17 mouse cellular contexts compared by ENCODE assay signal in the genomic region with DNA sequence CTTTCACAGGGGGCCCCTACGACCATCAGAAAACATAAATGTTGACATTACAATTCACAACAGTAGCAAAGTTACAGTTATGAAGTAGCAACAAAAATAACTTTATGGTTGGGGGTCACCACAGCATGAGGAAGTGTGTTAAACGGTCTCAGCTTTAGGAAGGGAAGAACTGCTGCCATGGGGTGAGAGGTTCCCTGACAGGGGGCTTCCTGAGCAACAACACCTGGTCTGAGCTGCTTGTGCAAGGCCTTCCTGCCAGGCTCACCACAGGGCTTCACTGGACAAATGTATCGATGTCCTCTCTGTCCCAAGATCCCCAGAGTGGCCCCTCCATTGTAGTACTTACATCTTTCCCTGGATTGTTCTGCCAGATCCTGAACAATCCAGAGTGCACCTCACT.
DNase-seq lines count a peak whose midpoint lies in the region; ATAC-seq lines count a peak whose summit lies in the region.
"Had no signal": no experiment of that assay in that cellular context is flagged by ENCODE, and none has a peak within 500 bp of the region (broad histone marks: within the 10 kb centered on the region; RNA-seq: fewer than 3 reads in every experiment).

No protein-coding gene starts in this region.

- WGBS in forebrain, embryonic 13.5 days = 81% methylated on average over 3 of the region's 3 CpGs
- 76% methylated on average over 3 of the region's 3 CpGs for WGBS in forebrain, embryonic 11.5 days
- 25% methylated on average over 3 of the region's 3 CpGs for WGBS in lung, embryonic 16.5 days

- H3K9me3 ChIP-seq in forebrain, embryonic 13.5 days (replicated peaks) = no peaks in the 10 kb centered on the region
- no peaks in the 10 kb centered on the region for H3K9me3 ChIP-seq in forebrain, embryonic 11.5 days (ENCODE audit: control insufficient read depth, low read length)
- H3K9me3 ChIP-seq in lung, embryonic 16.5 days (ENCODE audit: control insufficient read depth, low read length) = no peaks in the 10 kb centered on the region
- H3K9me3 ChIP-seq: embryonic facial prominence, embryonic 15.5 days; heart, embryonic 15.5 days had no signal

- H3K9ac ChIP-seq in forebrain, embryonic 13.5 days = no peak overlapping the region
- H3K9ac ChIP-seq in forebrain, embryonic 11.5 days (ENCODE audit: low read length) = no peak overlapping the region
- H3K9ac ChIP-seq in lung, embryonic 16.5 days (ENCODE audit: low read length) = no peak overlapping the region
- H3K9ac ChIP-seq: embryonic facial prominence, embryonic 15.5 days; heart, embryonic 15.5 days; hindbrain, embryonic 12.5 days had no signal

- H3K4me3 ChIP-seq in forebrain, embryonic 13.5 days = no peak overlapping the region
- no peak overlapping the region for H3K4me3 ChIP-seq in forebrain, embryonic 11.5 days (ENCODE audit: low read depth, low read length)
- no peak overlapping the region for H3K4me3 ChIP-seq in lung, embryonic 16.5 days (ENCODE audit: low read length)
- H3K4me3 ChIP-seq: embryonic facial prominence, embryonic 15.5 days; heart, adult 2 months; heart, embryonic 15.5 days; hindbrain, embryonic 12.5 days had no signal

- DNase-seq in forebrain, embryonic 11.5 days (ENCODE audit: low spot score) = no peak
- no peak for DNase-seq in lung, postnatal 14 days
- no peak for DNase-seq in B cell, adult 2 months
- DNase-seq in heart, postnatal 14 days = no peak
- DNase-seq: adrenal gland, postnatal 14 days; gastrocnemius, postnatal 36 days; heart, adult 2 months; kidney, adult 11 months had no signal

- peaks cover 7% of the 10 kb centered on the region; the same call in 1 of the 2 replicates for H3K4me1 ChIP-seq in forebrain, embryonic 13.5 days
- H3K4me1 ChIP-seq in forebrain, embryonic 11.5 days (replicated peaks; ENCODE audit: control insufficient read depth, insufficient read depth, low read length) = no peaks in the 10 kb centered on the region
- no peaks in the 10 kb centered on the region for H3K4me1 ChIP-seq in lung, embryonic 16.5 days (replicated peaks; ENCODE audit: control insufficient read depth, insufficient read depth, low read length)
- H3K4me1 ChIP-seq: embryonic facial prominence, embryonic 15.5 days; heart, embryonic 15.5 days had no signal

- H3K36me3 ChIP-seq in forebrain, embryonic 13.5 days (ENCODE audit: poor library complexity, severe bottlenecking) = no peaks in the 10 kb centered on the region
- H3K36me3 ChIP-seq in forebrain, embryonic 11.5 days (ENCODE audit: control insufficient read depth, insufficient read depth, low read length) = no peaks in the 10 kb centered on the region
- H3K36me3 ChIP-seq in lung, embryonic 16.5 days (ENCODE audit: control insufficient read depth, insufficient read depth, low read length) = no peaks in the 10 kb centered on the region
- H3K36me3 ChIP-seq: embryonic facial prominence, embryonic 15.5 days; heart, embryonic 15.5 days; hindbrain, embryonic 12.5 days had no signal

- no peak overlapping the region for H3K4me2 ChIP-seq in forebrain, embryonic 13.5 days
- H3K4me2 ChIP-seq in forebrain, embryonic 11.5 days (ENCODE audit: low read depth, low read length, severe bottlenecking) = no peak overlapping the region
- no peak overlapping the region for H3K4me2 ChIP-seq in lung, embryonic 16.5 days (ENCODE audit: low read depth, low read length)
- H3K4me2 ChIP-seq: embryonic facial prominence, embryonic 15.5 days; heart, embryonic 11.5 days; heart, embryonic 15.5 days; hindbrain, embryonic 12.5 days had no signal

- H3K27me3 ChIP-seq in forebrain, embryonic 13.5 days = peaks cover 38% of the 10 kb centered on the region
- H3K27me3 ChIP-seq in forebrain, embryonic 11.5 days (ENCODE audit: control insufficient read depth, insufficient read depth, low read length) = no peaks in the 10 kb centered on the region; the same call in 1 of the 2 replicates
- no peaks in the 10 kb centered on the region for H3K27me3 ChIP-seq in lung, embryonic 16.5 days (ENCODE audit: control insufficient read depth, insufficient read depth, low read depth, low read length)

- peak overlapping the region; percentile 6; the same call in 1 of the 2 replicates for H3K27ac ChIP-seq in forebrain, embryonic 13.5 days
- no peak overlapping the region for H3K27ac ChIP-seq in forebrain, embryonic 11.5 days (ENCODE audit: low read depth, low read length)
- no peak overlapping the region for H3K27ac ChIP-seq in lung, embryonic 16.5 days (ENCODE audit: low read length)
- H3K27ac ChIP-seq: embryonic facial prominence, embryonic 15.5 days; heart, adult 2 months; heart, embryonic 15.5 days; hindbrain, embryonic 12.5 days had no signal

- intact Hi-C loops in heart, postnatal 14 days (cut with DNase I) = no loop called here

- no peak for ATAC-seq in forebrain, embryonic 13.5 days
- ATAC-seq in forebrain, embryonic 11.5 days (replicated peaks; ENCODE audit: low FRiP score) = no peak
- ATAC-seq in lung, embryonic 16.5 days (ENCODE audit: low read depth) = 0 out of 2 replicates have a peak, but pooled peaks have one; percentile 26
- peak; percentile 71 for ATAC-seq in granulocyte monocyte progenitor cell, adult 5-6 weeks (replicated peaks; ENCODE audit: poor library complexity, severe bottlenecking)
- ATAC-seq: activated CD4-positive, CD25-positive, alpha-beta regulatory T cell, adult 4 months; Patski had no signal

Comparison
In these comparisons a context has a peak if more than half of its experiments do, and no peak if none do; other contexts are left out.
1. ATAC-seq: peak in lung, embryonic 16.5 days (single experiment) and granulocyte monocyte progenitor cell, adult 5-6 weeks (single experiment); none in forebrain, embryonic 13.5 days (single experiment) and forebrain, embryonic 11.5 days (single experiment).